21 mouse cellular contexts compared by ENCODE assay signal in the genomic region with DNA sequence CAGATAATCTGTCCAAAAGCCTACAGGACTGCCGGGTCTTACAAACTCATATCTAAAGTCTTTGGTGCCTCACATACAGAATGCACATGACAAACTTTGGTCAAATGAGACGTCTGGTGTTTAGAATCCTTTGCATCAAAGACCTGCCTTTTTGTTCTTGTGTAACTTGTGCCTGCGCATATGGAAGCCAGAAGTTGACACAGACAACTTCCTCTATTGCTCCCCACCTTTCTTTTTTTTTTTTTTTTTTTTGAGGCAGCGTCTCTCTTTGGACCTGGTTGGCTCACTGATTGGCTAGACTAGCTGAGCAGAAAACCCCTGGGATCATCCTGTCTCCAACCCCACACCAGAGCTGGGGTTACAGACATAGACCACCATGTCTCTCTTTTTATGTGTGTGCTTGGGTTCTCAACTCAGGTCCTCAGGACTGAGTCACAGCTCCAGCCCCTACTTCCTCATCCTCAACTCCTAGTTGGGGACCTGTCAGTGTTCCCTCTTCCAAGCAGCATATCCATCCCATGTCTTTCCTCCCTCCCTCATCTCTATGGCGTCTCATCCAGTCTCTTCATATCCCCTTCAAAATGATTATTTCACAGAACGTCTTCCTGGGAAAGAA. TPM values are rescaled to one million over a fixed set of nuclear protein-coding genes. Genes with fewer than 3 reads are reported as not detected.
DNase-seq lines count a peak whose midpoint lies in the region; ATAC-seq and TF ChIP-seq lines count a peak whose summit lies in the region.
"Had no signal": no experiment of that assay in that cellular context is flagged by ENCODE, and none has a peak within 500 bp of the region (broad histone marks: within the 10 kb centered on the region; RNA-seq: fewer than 3 reads in every experiment).

No protein-coding gene starts in this region.

- no peaks in the 10 kb centered on the region for H3K9me3 ChIP-seq in liver, embryonic 15.5 days (replicated peaks)
- H3K9me3 ChIP-seq in liver, embryonic 11.5 days (ENCODE audit: control insufficient read depth, low read length), result no peaks in the 10 kb centered on the region
- H3K9me3 ChIP-seq in MEL (replicated peaks; ENCODE audit: insufficient read depth, low read length), result no peaks in the 10 kb centered on the region
- H3K9me3 ChIP-seq in midbrain, postnatal 0 days (ENCODE audit: low read length), result no peaks in the 10 kb centered on the region
- H3K9me3 ChIP-seq: embryonic facial prominence, embryonic 12.5 days; forebrain, embryonic 15.5 days; heart, embryonic 12.5 days had no signal

- no peak overlapping the region for H3K4me3 ChIP-seq in liver, embryonic 15.5 days (replicated peaks)
- no peak overlapping the region for H3K4me3 ChIP-seq in liver, embryonic 11.5 days (ENCODE audit: low read depth, low read length)
- H3K4me3 ChIP-seq in MEL (ENCODE audit: control insufficient read depth in 1 of 2, insufficient read depth in 1 of 2, low read depth in 2 of 2, low read length in 2 of 2), result no peak overlapping the region
- H3K4me3 ChIP-seq in midbrain, postnatal 0 days (ENCODE audit: low read depth, low read length), result no peak overlapping the region
- H3K4me3 ChIP-seq: embryonic facial prominence, embryonic 12.5 days; forebrain, embryonic 15.5 days; heart, embryonic 12.5 days had no signal

- H3K4me2 ChIP-seq in liver, embryonic 15.5 days, result no peak overlapping the region
- no peak overlapping the region for H3K4me2 ChIP-seq in liver, embryonic 11.5 days
- no peak overlapping the region for H3K4me2 ChIP-seq in midbrain, postnatal 0 days (ENCODE audit: low read depth, low read length, poor library complexity, severe bottlenecking)
- H3K4me2 ChIP-seq: embryonic facial prominence, embryonic 12.5 days; forebrain, embryonic 15.5 days; heart, embryonic 12.5 days had no signal

- H3K27ac ChIP-seq in liver, embryonic 15.5 days (replicated peaks), result peak overlapping the region; percentile 29; the same call in 1 of the 2 replicates
- no peak overlapping the region for H3K27ac ChIP-seq in liver, embryonic 11.5 days (ENCODE audit: low read depth, low read length)
- H3K27ac ChIP-seq in MEL (ENCODE audit: control insufficient read depth, low read depth, low read length), result no peak overlapping the region
- no peak overlapping the region for H3K27ac ChIP-seq in midbrain, postnatal 0 days (ENCODE audit: low read depth, low read length)
- H3K27ac ChIP-seq: embryonic facial prominence, embryonic 12.5 days; forebrain, embryonic 15.5 days had no signal

- no peaks in the 10 kb centered on the region for H3K36me3 ChIP-seq in liver, embryonic 15.5 days (replicated peaks)
- no peaks in the 10 kb centered on the region for H3K36me3 ChIP-seq in liver, embryonic 11.5 days (ENCODE audit: control insufficient read depth, insufficient read depth, low read length)
- peaks cover 0 to 5% of the 10 kb centered on the region in 2 experiments; a peak in 2 of 4 replicates for H3K36me3 ChIP-seq in MEL (ENCODE audit: control insufficient read depth in 1 of 2, insufficient read depth in 2 of 2, low read length in 2 of 2)
- H3K36me3 ChIP-seq in midbrain, postnatal 0 days (ENCODE audit: insufficient read depth, low read length), result no peaks in the 10 kb centered on the region
- H3K36me3 ChIP-seq: embryonic facial prominence, embryonic 12.5 days; forebrain, embryonic 15.5 days; heart, embryonic 12.5 days had no signal

- no peak overlapping the region for H3K9ac ChIP-seq in liver, embryonic 15.5 days
- no peak overlapping the region for H3K9ac ChIP-seq in liver, embryonic 11.5 days (ENCODE audit: low read depth, low read length)
- H3K9ac ChIP-seq in MEL (ENCODE audit: control insufficient read depth, low read depth, low read length, poor library complexity, severe bottlenecking), result peak overlapping the region; percentile 38
- H3K9ac ChIP-seq in midbrain, postnatal 0 days (replicated peaks; ENCODE audit: low read length, poor library complexity, severe bottlenecking), result no peak overlapping the region
- H3K9ac ChIP-seq: embryonic facial prominence, embryonic 12.5 days; forebrain, embryonic 15.5 days; heart, embryonic 12.5 days had no signal

- no peak for DNase-seq in liver, embryonic 11.5 days (ENCODE audit: low spot score)
- DNase-seq in MEL (ENCODE audit: low read depth, low spot score), result peak; percentile 63
- no peak for DNase-seq in frontal cortex, postnatal 10 days (ENCODE audit: low spot score in 2 of 2)
- no peak for DNase-seq in midbrain, postnatal 0 days (ENCODE audit: low spot score)
- DNase-seq in lung, postnatal 4 days, result no peak
- DNase-seq: adrenal gland, postnatal 14 days; B cell, adult 2 months; cerebellum, adult 8-10 months; cerebellum, postnatal 14 days; gastrocnemius, postnatal 10 days; heart, postnatal 36 days had no signal

- 47% methylated on average over 6 of the region's 6 CpGs for WGBS in liver, embryonic 15.5 days (ENCODE audit: insufficient replicate concordance)
- WGBS in liver, embryonic 11.5 days, result 70% methylated on average over 6 of the region's 6 CpGs
- 87% methylated on average over 6 of the region's 6 CpGs for WGBS in midbrain, postnatal 0 days

- TF ChIP-seq POLR2A in MEL (IDR thresholded peaks at IDR 0.05; ENCODE audit: control insufficient read depth in 1 of 2, insufficient read depth in 1 of 2, low read depth in 1 of 2, low read length in 2 of 2, poor library complexity in 1 of 2), result no peak

- H3K79me2 ChIP-seq in MEL (ENCODE audit: control insufficient read depth, insufficient read depth, low read length, poor library complexity), result no peaks in the 10 kb centered on the region

- H3K4me1 ChIP-seq in liver, embryonic 15.5 days (replicated peaks), result 0 out of 2 replicates have a peak, but pooled peaks cover 14% of the 10 kb centered on the region
- no peaks in the 10 kb centered on the region for H3K4me1 ChIP-seq in liver, embryonic 11.5 days (replicated peaks; ENCODE audit: control insufficient read depth, insufficient read depth, low read length)
- peaks cover 0 to 4% of the 10 kb centered on the region in 2 experiments; a peak in 2 of 4 replicates for H3K4me1 ChIP-seq in MEL (ENCODE audit: control insufficient read depth in 1 of 2, insufficient read depth in 2 of 2, low read length in 2 of 2)
- 0 out of 2 replicates have a peak, but pooled peaks cover 3% of the 10 kb centered on the region for H3K4me1 ChIP-seq in midbrain, postnatal 0 days (ENCODE audit: insufficient read depth, low read length)

- TF ChIP-seq CTCF in MEL (IDR thresholded peaks at IDR 0.05 in 2 of 3, conservative IDR thresholded peaks at IDR 0.05 in 1 of 3; ENCODE audit: control insufficient read depth in 1 of 3, insufficient read depth in 1 of 3, low read depth in 2 of 3, low read length in 3 of 3, poor library complexity in 1 of 3, severe bottlenecking in 1 of 3), result no peak
- no peak for TF ChIP-seq CTCF in midbrain, postnatal 0 days (IDR thresholded peaks at IDR 0.05)

- TF ChIP-seq EP300 in MEL (IDR thresholded peaks at IDR 0.05; ENCODE audit: low read depth in 1 of 2, low read length in 2 of 2), result peak in 1 of 2 experiments; percentile 15; a peak in 1 of 4 replicates

- H3K27me3 ChIP-seq in liver, embryonic 15.5 days, result no peaks in the 10 kb centered on the region
- H3K27me3 ChIP-seq in liver, embryonic 11.5 days (replicated peaks; ENCODE audit: control insufficient read depth, insufficient read depth, low read length), result no peaks in the 10 kb centered on the region
- no peaks in the 10 kb centered on the region for H3K27me3 ChIP-seq in MEL (ENCODE audit: control insufficient read depth in 1 of 2, insufficient read depth in 2 of 2, low read length in 2 of 2)
- no peaks in the 10 kb centered on the region for H3K27me3 ChIP-seq in midbrain, postnatal 0 days (ENCODE audit: insufficient read depth, low read length)
- H3K27me3 ChIP-seq: embryonic facial prominence, embryonic 12.5 days; forebrain, embryonic 15.5 days; heart, embryonic 12.5 days; Patski had no signal

- ATAC-seq in liver, embryonic 15.5 days (ENCODE audit: insufficient read depth), result no peak
- no peak for ATAC-seq in liver, embryonic 11.5 days (replicated peaks; ENCODE audit: low FRiP score)
- peak; percentile 27 for ATAC-seq in common myeloid progenitor, adult 5-6 weeks (replicated peaks; ENCODE audit: low read depth, poor library complexity, severe bottlenecking)
- peak; percentile 65 for ATAC-seq in megakaryocyte progenitor cell, adult 5-6 weeks (replicated peaks; ENCODE audit: poor library complexity)
- ATAC-seq in midbrain, postnatal 0 days (ENCODE audit: low FRiP score), result no peak
- ATAC-seq: activated CD4-positive, CD25-positive, alpha-beta regulatory T cell, adult 4 months; CD4-positive, CD25-positive, alpha-beta regulatory T cell, adult 4 months; forebrain, embryonic 15.5 days; hindbrain, embryonic 16.5 days; Patski had no signal

- TF ChIP-seq RAD21 in MEL (IDR thresholded peaks at IDR 0.05; ENCODE audit: low read depth, low read length), result no peak

TF ChIP-seq in MEL, 35 proteins besides CTCF, POLR2A, EP300 and RAD21:
- peak; percentile 59; the same call in 1 of the 2 replicates for TF ChIP-seq MAZ (IDR thresholded peaks at IDR 0.05; ENCODE audit: low read depth, low read length)
- TF ChIP-seq GATA1 (IDR thresholded peaks at IDR 0.05; ENCODE audit: low read depth, low read length), result no peak
- no peak for TF ChIP-seq SMC3 (IDR thresholded peaks at IDR 0.05; ENCODE audit: low read depth, low read length)
- peak; percentile 16; the same call in 1 of the 2 replicates for TF ChIP-seq ETS1 (IDR thresholded peaks at IDR 0.05; ENCODE audit: low read depth, low read length)
- peak; percentile 96 for TF ChIP-seq ZNF384 (IDR thresholded peaks at IDR 0.05; ENCODE audit: low read depth, low read length)
TF ChIP-seq in MEL: peak in this region for 3.

RNA-seq across cellular contexts. Expression of gene Irf2bp2, which starts 20.6 kb away (rescaled TPM):
- 3.8 and 4.0 TPM in 2 replicates for polyA plus RNA-seq in liver, embryonic 15.5 days (2015; fragmentation: Nextera tagmentation; extraction: Ambion mirVana)
- polyA plus RNA-seq in liver, embryonic 11.5 days (2014; fragmentation: Nextera tagmentation; extraction: Ambion mirVana), result 5.9 and 7.3 TPM in 2 replicates
- total RNA-seq in MEL (2012; rRNA removed), result 30.4 and 37.2 TPM in 2 replicates
- polyA plus RNA-seq in MEL (2012; ENCODE audit: insufficient read depth in 1 of 2, insufficient read length in 2 of 2, low read depth in 1 of 2, low replicate concordance in 2 of 2, missing spikeins in 1 of 2), result 10 to 100 TPM in 1 of 2 experiments, not detected in 1; 17.1 TPM
- 72.3 and 85.4 TPM in 2 replicates for total RNA-seq in common myeloid progenitor, adult 5-6 weeks (2017)
- total RNA-seq in megakaryocyte progenitor cell, adult 5-6 weeks (2015), result 109 and 114 TPM in 2 replicates
- 95.7 and 110 TPM in 2 replicates for total RNA-seq in megakaryocyte progenitor cell, adult 5-6 weeks (2017)
- total RNA-seq in midbrain, postnatal 0 days (2014; rRNA removed), result 81.3 and 88.2 TPM in 2 replicates
- polyA plus RNA-seq in midbrain, postnatal 0 days (2015; fragmentation: Nextera tagmentation; extraction: Ambion mirVana), result 8.0 and 9.2 TPM in 2 replicates

Comparison
In these comparisons a context has a peak if more than half of its experiments do, and no peak if none do; other contexts are left out.
1. ATAC-seq: peak in common myeloid progenitor, adult 5-6 weeks (single experiment) and megakaryocyte progenitor cell, adult 5-6 weeks (single experiment); none in liver, embryonic 15.5 days (single experiment), liver, embryonic 11.5 days (single experiment) and midbrain, postnatal 0 days (single experiment).